Mouse (Mus musculus) forebrain, embryonic 14.5 days (tissue): ENCODE results near the gene Efemp2. TPM values are rescaled to one million over a fixed set of nuclear protein-coding genes. Genes with fewer than 3 reads are reported as not detected.

Source experiments
- ATAC-seq: fragments of 200-750 bp; cut with Nextera tagmentation; 2 replicates; pipeline ENCODE4 v1.8.0; 2017; ENCODE audit warnings: mild to moderate bottlenecking, moderate library complexity
- DNase-seq: peaks from one replicate; pipeline ENCODE4 v3.0.0-alpha.2; 2015; ENCODE audit warnings: low spot score
- H3K27ac ChIP-seq: fragments of 300-500 bp; sonication (generic); 2 replicates; pipeline ENCODE4 v1.5.1; 2014; ENCODE audit warnings: low read depth, mild to moderate bottlenecking, control low read depth, low read length, moderate library complexity
- H3K27me3 ChIP-seq: fragments of 300-500 bp; sonication (generic); replicated peaks from 2 replicates; pipeline ENCODE4 v1.6.1; 2014; ENCODE audit warnings: low read length, control low read depth, mixed read lengths; ENCODE audit not compliant: control insufficient read depth, insufficient read depth
- H3K36me3 ChIP-seq: fragments of 300-500 bp; sonication (generic); 2 replicates; pipeline ENCODE4 v1.6.1; 2014; ENCODE audit warnings: low read length, control low read depth; ENCODE audit not compliant: control insufficient read depth, insufficient read depth
- H3K4me1 ChIP-seq: fragments of 300-500 bp; sonication (generic); 2 replicates; pipeline ENCODE4 v1.6.1; 2014; ENCODE audit warnings: antibody characterized with exemption, low read length, control low read depth; ENCODE audit not compliant: control insufficient read depth, insufficient read depth
- H3K4me2 ChIP-seq: fragments of 300-500 bp; sonication (generic); 2 replicates; pipeline ENCODE4 v1.6.1; 2014; ENCODE audit warnings: mild to moderate bottlenecking, control low read depth, low read length
- H3K4me3 ChIP-seq: fragments of 300-500 bp; sonication (generic); 2 replicates; pipeline ENCODE4 v1.5.1; 2014; ENCODE audit warnings: low read depth, low read length, control low read depth
- H3K9ac ChIP-seq: fragments of 300-500 bp; sonication (generic); 2 replicates; pipeline ENCODE4 v1.6.1; 2014; ENCODE audit warnings: mild to moderate bottlenecking, low read length, control low read depth, moderate library complexity
- H3K9me3 ChIP-seq: fragments of 300-500 bp; sonication (generic); replicated peaks from 2 replicates; pipeline ENCODE4 v1.6.1; 2016; ENCODE audit warnings: low read length, control low read depth, mixed read lengths; ENCODE audit not compliant: control insufficient read depth
- WGBS: fragments of 180-500 bp; shearing (Covaris S2); extraction: QIAGEN DNeasy Blood & Tissue Kit; methylation state at CpG from one replicate; pipeline ENCODE4 v1.1.7; 2014; 5-methylcytosine and 5-hydroxymethylcytosine counted together
- polyA plus RNA-seq: library from polyadenylated mRNA; unstranded; fragments of >200 nt; fragmentation: Nextera tagmentation; extraction: Ambion mirVana; gene quantifications from 2 replicates; pipeline ENCODE4 v1.2.1, GENCODE M21; 2014

The Efemp2 gene
- polyA plus RNA-seq, 1 experiment from 2014 or later, result 29.0 TPM

DNA sequence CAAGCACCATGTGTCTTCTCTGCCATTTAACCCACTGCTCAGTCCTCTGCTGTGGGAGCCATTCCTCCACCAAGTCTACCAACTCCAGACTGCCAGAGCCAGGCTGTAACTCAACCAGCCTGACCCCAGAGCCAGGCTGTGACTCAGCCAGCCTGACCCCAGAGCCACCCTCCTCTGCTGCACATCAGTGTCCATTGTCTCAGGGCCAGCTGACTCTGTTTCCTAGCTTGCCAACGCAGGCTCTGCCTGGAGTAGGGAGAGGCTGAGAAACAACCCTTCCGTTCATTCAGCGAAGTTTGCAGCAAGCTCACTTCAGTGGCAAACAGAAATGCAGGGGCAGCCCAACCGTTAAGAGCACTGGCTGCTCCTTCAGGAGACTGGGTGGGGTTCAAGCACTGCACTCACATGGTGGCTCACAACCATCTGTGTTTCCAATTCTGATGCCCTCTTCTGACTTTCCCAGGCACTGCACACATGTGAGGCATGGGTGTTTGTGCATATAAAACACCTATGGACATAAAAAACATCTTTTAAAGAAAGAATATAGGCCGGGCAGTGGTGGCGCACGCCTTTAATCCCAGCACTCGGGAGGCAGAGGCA is 43.3 kb downstream of the Efemp2 start:
- H3K9me3 ChIP-seq, result no peaks in the 10 kb centered on the region
- H3K4me2 ChIP-seq, result no peak overlapping the region
- no peak overlapping the region for H3K9ac ChIP-seq
- H3K4me1 ChIP-seq, result no peaks in the 10 kb centered on the region; the same call in 1 of the 2 replicates
- ATAC-seq, result no peak
- H3K4me3 ChIP-seq, result no peak overlapping the region
- 80% methylated on average over 8 of the region's 8 CpGs for WGBS
- no peak for DNase-seq
- H3K27me3 ChIP-seq, result no peaks in the 10 kb centered on the region
- no peak overlapping the region for H3K27ac ChIP-seq
- no peaks in the 10 kb centered on the region for H3K36me3 ChIP-seq

DNA sequence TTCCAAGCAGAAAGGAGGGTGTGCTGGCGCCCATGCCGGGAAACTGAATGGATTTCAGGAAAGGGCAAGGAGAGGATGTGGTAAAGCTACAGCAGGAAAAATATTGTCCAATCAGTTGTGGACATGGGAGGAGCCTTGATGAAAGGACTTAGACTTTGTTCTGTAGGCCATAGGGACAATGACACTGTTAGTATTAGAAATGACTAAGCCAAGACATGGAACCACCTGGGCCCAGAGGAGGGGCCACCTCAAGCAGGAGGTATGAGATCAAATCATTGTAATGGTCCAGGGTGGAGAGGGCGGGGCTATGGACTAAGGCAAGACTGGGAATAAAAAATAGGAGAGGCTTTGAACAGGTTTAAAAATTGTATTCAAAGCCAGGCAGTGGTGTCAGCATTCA is 45.0 kb downstream of the Efemp2 start:
- Histone ChIP-seq H3K9ac (no peak overlapping the region), H3K4me3 (no peak overlapping the region)
- 88% methylated on average over 3 of the region's 3 CpGs for WGBS

DNA sequence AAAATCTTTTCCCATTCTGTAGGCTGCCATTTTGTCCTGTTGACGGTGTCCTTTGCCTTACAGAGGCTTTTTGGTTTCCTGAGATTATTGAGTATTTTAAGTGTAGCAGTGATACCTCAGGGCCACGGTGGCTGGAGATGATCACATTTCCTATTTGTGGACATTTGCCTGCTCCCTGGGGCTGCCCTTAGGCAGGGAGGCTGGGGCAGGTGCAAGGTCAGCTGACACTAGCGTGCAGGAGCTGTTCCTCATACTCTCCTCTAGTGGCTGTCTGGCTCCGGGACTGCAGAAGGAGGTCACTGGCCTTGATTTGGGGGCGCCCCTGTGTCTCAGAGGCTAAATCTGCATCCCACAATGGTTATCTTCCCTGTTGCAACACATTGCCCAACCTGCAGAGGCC is 51.5 kb downstream of the Efemp2 start:
- no peak overlapping the region for H3K4me3 ChIP-seq
- DNase-seq (no peak), ATAC-seq (no peak)
- H3K9me3 ChIP-seq, result no peaks in the 10 kb centered on the region
- H3K9ac ChIP-seq, result no peak overlapping the region
- no peaks in the 10 kb centered on the region for H3K36me3 ChIP-seq
- no peak overlapping the region for H3K27ac ChIP-seq
- no peaks in the 10 kb centered on the region for H3K4me1 ChIP-seq
- no peaks in the 10 kb centered on the region for H3K27me3 ChIP-seq
- H3K4me2 ChIP-seq, result no peak overlapping the region
- 80% methylated on average over 5 of the region's 5 CpGs for whole genome bisulfite sequencing

More for the DNA sequence above, 45.0 kb downstream of the Efemp2 start:
- Histone ChIP-seq H3K9me3 (no peaks in the 10 kb centered on the region), H3K4me1 (no peaks in the 10 kb centered on the region), H3K4me2 (no peak overlapping the region), H3K27ac (no peak overlapping the region), H3K27me3 (no peaks in the 10 kb centered on the region), H3K36me3 (no peaks in the 10 kb centered on the region)
- DNase-seq (no peak), ATAC-seq (no peak)

DNA sequence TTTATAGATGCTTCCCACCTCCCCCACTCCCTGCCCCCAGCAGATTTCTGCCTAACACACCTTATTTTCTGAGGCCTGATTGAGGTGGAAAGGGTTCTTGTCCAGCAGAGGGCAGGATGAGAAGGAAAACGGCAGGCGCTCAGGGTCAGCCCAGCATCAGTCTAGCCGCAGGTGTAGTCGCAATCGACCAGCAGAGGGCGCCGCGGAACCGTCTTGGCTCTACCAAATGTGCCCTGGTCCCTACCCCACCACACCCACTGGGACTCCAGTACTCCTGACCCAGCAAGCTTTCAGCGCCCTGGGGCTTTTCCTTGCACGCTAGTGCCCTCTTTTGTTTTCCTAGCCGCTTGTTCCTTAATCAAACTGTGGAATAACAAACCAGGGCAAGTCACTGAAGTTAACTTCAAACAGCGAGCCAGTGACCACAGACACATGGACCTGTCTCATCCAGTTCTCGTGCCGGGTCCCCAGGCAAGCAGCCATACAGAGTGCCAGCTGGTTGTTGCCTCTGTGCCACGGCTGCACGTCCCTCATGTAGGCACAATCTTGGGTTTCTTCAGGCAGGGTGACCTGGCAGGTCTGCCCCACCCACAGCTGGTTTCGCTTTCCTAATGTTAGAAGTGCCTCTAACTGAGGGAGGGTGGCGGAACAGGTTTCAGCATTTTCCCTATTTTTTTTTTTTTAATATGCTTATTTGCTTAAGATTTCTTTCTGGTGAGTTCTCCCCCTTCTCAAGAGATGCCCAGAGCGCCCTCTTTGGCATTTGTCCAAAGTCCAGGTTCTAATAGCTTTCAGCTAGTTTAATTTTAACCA is 55.8 kb downstream of the Efemp2 start:
- no peak overlapping the region for H3K4me3 ChIP-seq
- no peaks in the 10 kb centered on the region for H3K9me3 ChIP-seq
- H3K4me1 ChIP-seq, result no peaks in the 10 kb centered on the region
- DNase-seq, result peak; percentile 88
- peak; percentile 93 for ATAC-seq
- no peaks in the 10 kb centered on the region for H3K36me3 ChIP-seq
- H3K4me2 ChIP-seq, result peak overlapping the region; percentile 32
- H3K9ac ChIP-seq, result no peak overlapping the region
- H3K27ac ChIP-seq, result no peak overlapping the region
- 12% methylated on average over 20 of the region's 20 CpGs for WGBS
- H3K27me3 ChIP-seq, result no peaks in the 10 kb centered on the region

DNA sequence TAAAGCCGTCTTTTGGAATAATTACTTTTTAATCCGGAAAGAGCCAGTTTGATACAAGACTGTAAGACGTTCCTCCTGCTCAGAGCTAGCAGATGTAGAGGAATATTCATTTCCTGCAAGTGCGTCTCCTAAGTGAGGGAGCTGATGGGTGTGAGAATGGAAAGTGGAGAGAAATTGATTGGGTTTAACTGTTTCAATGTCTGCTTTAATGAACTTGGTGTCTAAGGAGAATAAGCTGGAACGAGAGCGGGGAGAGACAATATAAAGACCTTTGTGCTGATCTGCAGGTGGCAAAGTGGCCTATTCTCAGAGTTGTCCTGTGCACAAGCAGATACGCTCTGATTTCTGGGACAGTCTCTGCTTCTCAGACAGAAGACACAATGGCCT is 56.4 kb downstream of the Efemp2 start:
- no peak overlapping the region for H3K9ac ChIP-seq
- ATAC-seq (no peak), DNase-seq (no peak)
- no peak overlapping the region for H3K4me3 ChIP-seq
- H3K9me3 ChIP-seq, result no peaks in the 10 kb centered on the region
- H3K27ac ChIP-seq, result no peak overlapping the region
- H3K36me3 ChIP-seq, result no peaks in the 10 kb centered on the region
- no peak overlapping the region for H3K4me2 ChIP-seq
- WGBS, result 9% methylated on average over 7 of the region's 7 CpGs
- no peaks in the 10 kb centered on the region for H3K27me3 ChIP-seq
- H3K4me1 ChIP-seq, result no peaks in the 10 kb centered on the region

Other genes with a start within 250 kb of the Efemp2 start
- gene Pacs1, start 200.8 kb upstream of the Efemp2 start, polyA plus RNA-seq, result 25.0 and 29.4 TPM in 2 replicates
- gene Sf3b2, start 178.5 kb upstream of the Efemp2 start, polyA plus RNA-seq, result 298 and 333 TPM in 2 replicates
- 20.9 and 26.3 TPM in 2 replicates for gene Gal3st3, start 175.6 kb upstream of the Efemp2 start, polyA plus RNA-seq
- gene Catsper1, start 138.2 kb upstream of the Efemp2 start, polyA plus RNA-seq, result not detected in 2 replicates
- gene Cst6, start 124.4 kb upstream of the Efemp2 start, polyA plus RNA-seq, result 4.0 and 5.6 TPM in 2 replicates
- gene Eif1ad, start 107.2 kb upstream of the Efemp2 start, polyA plus RNA-seq, result 33.0 and 36.2 TPM in 2 replicates
- gene Banf1, start 106.8 kb upstream of the Efemp2 start, polyA plus RNA-seq, result 417 and 471 TPM in 2 replicates
- 58.3 and 64.2 TPM in 2 replicates for gene Sart1, start 85.3 kb upstream of the Efemp2 start, polyA plus RNA-seq
- not detected in 2 replicates for gene Tsga10ip, start 71.4 kb upstream of the Efemp2 start, polyA plus RNA-seq
- 255 and 263 TPM in 2 replicates for gene Drap1, start 49.0 kb upstream of the Efemp2 start, polyA plus RNA-seq
- 36.7 and 46.9 TPM in 2 replicates for gene AI837181, start 48.8 kb upstream of the Efemp2 start, polyA plus RNA-seq
- not detected in 2 replicates for gene Fosl1, start 26.4 kb upstream of the Efemp2 start, polyA plus RNA-seq
- 5.9 and 6.4 TPM in 2 replicates for gene Ccdc85b, start 16.1 kb upstream of the Efemp2 start, polyA plus RNA-seq
- 153 and 167 TPM in 2 replicates for gene Fibp, start 13.3 kb upstream of the Efemp2 start, polyA plus RNA-seq
- 3.4 and 5.3 TPM in 2 replicates for gene Ctsw, start 5.4 kb upstream of the Efemp2 start, polyA plus RNA-seq
- gene Mus81, start 14.4 kb downstream of the Efemp2 start, polyA plus RNA-seq, result 51.8 and 57.1 TPM in 2 replicates
- gene Cfl1, start 16.5 kb downstream of the Efemp2 start, polyA plus RNA-seq, result 4,491 and 4,757 TPM in 2 replicates
- gene 1700020D05Rik, start 29.8 kb downstream of the Efemp2 start, polyA plus RNA-seq, result 0.28 TPM in 1 of 2 replicates, not detected in the other
- 55.3 and 73.2 TPM in 2 replicates for gene Snx32, start 36.6 kb downstream of the Efemp2 start, polyA plus RNA-seq
- 0.16 TPM in 1 of 2 replicates, not detected in the other for gene Ovol1, start 86.7 kb downstream of the Efemp2 start, polyA plus RNA-seq
- gene Ap5b1, start 94.1 kb downstream of the Efemp2 start, polyA plus RNA-seq, result 1.5 and 1.6 TPM in 2 replicates
- 85.7 and 95.8 TPM in 2 replicates for gene Rnaseh2c, start 127.9 kb downstream of the Efemp2 start, polyA plus RNA-seq
- 43.7 and 49.7 TPM in 2 replicates for gene Kat5, start 136.3 kb downstream of the Efemp2 start, polyA plus RNA-seq
- gene Rela, start 163.5 kb downstream of the Efemp2 start, polyA plus RNA-seq, result 29.8 and 35.8 TPM in 2 replicates
- gene Sipa1, start 189.8 kb downstream of the Efemp2 start, polyA plus RNA-seq, result 9.2 and 10.2 TPM in 2 replicates
- gene Map3k11, start 214.8 kb downstream of the Efemp2 start, polyA plus RNA-seq, result 9.2 and 11.8 TPM in 2 replicates
- gene Pcnx3, start 215.0 kb downstream of the Efemp2 start, polyA plus RNA-seq, result 20.9 and 24.6 TPM in 2 replicates
- 0.17 TPM in 1 of 2 replicates, not detected in the other for gene Kcnk7, start 230.4 kb downstream of the Efemp2 start, polyA plus RNA-seq